Mouse (Mus musculus) liver, embryonic 14.5 days (tissue): ENCODE results near the gene Kat6b.

ENCODE experiments used
- CTCF ChIP-seq: IDR thresholded peaks from 2 replicates; pipeline ENCODE4 v1.5.1; 2016; ENCODE audit warnings: antibody characterized with exemption, low read depth, control low read depth
- EP300 ChIP-seq: IDR thresholded peaks from 2 replicates; pipeline ENCODE4 v1.6.1; 2016; ENCODE audit warnings: antibody characterized with exemption, low read depth

- TF ChIP-seq CTCF, result no peak
- TF ChIP-seq EP300, result no peak
Measured at GRCm38 (mm10) chr14:21720430-21721205, 239.4 kb downstream of the Kat6b start.
